Comparison of ENCODE assay signal across 8 mouse cellular contexts in genomic region chr3:97628391-97629001, GRCm38 (mm10). TPM values are rescaled to one million over a fixed set of nuclear protein-coding genes. Genes with fewer than 3 reads are reported as not detected.
A peak's percentile ranks its signal among the peaks of the same experiment; 100 is the strongest.
DNase-seq lines count a peak whose midpoint lies in the region; ATAC-seq lines count a peak whose summit lies in the region.

Fmo5 (plus strand) TSS chr3:97628804.

- peak within 1 kb of the TSS; percentile 40 for H3K9ac ChIP-seq in embryonic facial prominence, embryonic 12.5 days
- peak within 1 kb of the TSS; percentile 72 for H3K9ac ChIP-seq in heart, embryonic 11.5 days (ENCODE audit: low read depth, low read length)
- H3K9ac ChIP-seq in kidney, embryonic 14.5 days (ENCODE audit: low read depth, low read length): peak within 1 kb of the TSS; percentile 47

- peaks cover 5% of the 10 kb centered on the region; the same call in 1 of the 2 replicates for H3K4me1 ChIP-seq in embryonic facial prominence, embryonic 12.5 days
- H3K4me1 ChIP-seq in heart, embryonic 11.5 days (ENCODE audit: control insufficient read depth, insufficient read depth, low read length): no peaks in the 10 kb centered on the region
- H3K4me1 ChIP-seq in kidney, embryonic 14.5 days (ENCODE audit: control insufficient read depth, insufficient read depth, low read length): no peaks in the 10 kb centered on the region

- H3K9me3 ChIP-seq in embryonic facial prominence, embryonic 12.5 days: no peaks in the 10 kb centered on the region
- H3K9me3 ChIP-seq in heart, embryonic 11.5 days (replicated peaks; ENCODE audit: control insufficient read depth, low read length): no peaks in the 10 kb centered on the region
- no peaks in the 10 kb centered on the region for H3K9me3 ChIP-seq in kidney, embryonic 14.5 days (ENCODE audit: control insufficient read depth, low read length)

- H3K36me3 ChIP-seq in embryonic facial prominence, embryonic 12.5 days: no peaks in the 10 kb centered on the region
- H3K36me3 ChIP-seq in heart, embryonic 11.5 days (ENCODE audit: control insufficient read depth, insufficient read depth, low read length): no peaks in the 10 kb centered on the region
- H3K36me3 ChIP-seq in kidney, embryonic 14.5 days (ENCODE audit: control insufficient read depth, insufficient read depth, low read length): no peaks in the 10 kb centered on the region

- H3K4me2 ChIP-seq in embryonic facial prominence, embryonic 12.5 days (replicated peaks): peak within 1 kb of the TSS; percentile 60
- peak within 1 kb of the TSS; percentile 66 for H3K4me2 ChIP-seq in heart, embryonic 11.5 days
- peak within 1 kb of the TSS; percentile 57 for H3K4me2 ChIP-seq in kidney, embryonic 14.5 days (replicated peaks; ENCODE audit: low read depth, low read length)

- DNase-seq in ZHBTc4 (ENCODE audit: low read depth, low spot score): peak; percentile 69
- DNase-seq in lung, postnatal 14 days: peak; percentile 78
- peak; percentile 53 for DNase-seq in ovary, postnatal 14 days (ENCODE audit: low spot score)
- peak; percentile 82 for DNase-seq in urinary bladder, postnatal 14 days (ENCODE audit: low spot score)
- DNase-seq in frontal cortex, postnatal 10 days (ENCODE audit: low spot score in 2 of 2): no peak

- peak within 1 kb of the TSS; percentile 39 for H3K4me3 ChIP-seq in embryonic facial prominence, embryonic 12.5 days
- H3K4me3 ChIP-seq in heart, embryonic 11.5 days (ENCODE audit: low read depth, low read length): peak within 1 kb of the TSS; percentile 57
- H3K4me3 ChIP-seq in kidney, embryonic 14.5 days (ENCODE audit: low read length): peak within 1 kb of the TSS; percentile 48

- no peak within 1 kb of the TSS for H3K27ac ChIP-seq in embryonic facial prominence, embryonic 12.5 days
- 0 out of 2 replicates have a peak within 1 kb of the TSS, but pooled peaks have one; percentile 31 for H3K27ac ChIP-seq in heart, embryonic 11.5 days (ENCODE audit: low read depth, low read length)
- no peak within 1 kb of the TSS; the same call in 1 of the 2 replicates for H3K27ac ChIP-seq in kidney, embryonic 14.5 days (ENCODE audit: low read depth, low read length)

- H3K27me3 ChIP-seq in embryonic facial prominence, embryonic 12.5 days: no peaks in the 10 kb centered on the region
- no peaks in the 10 kb centered on the region for H3K27me3 ChIP-seq in heart, embryonic 11.5 days (ENCODE audit: control insufficient read depth, insufficient read depth, low read length)
- H3K27me3 ChIP-seq in kidney, embryonic 14.5 days (ENCODE audit: control insufficient read depth, insufficient read depth, low read length): no peaks in the 10 kb centered on the region

- peak; percentile 80; the same call in 1 of the 2 replicates for ATAC-seq in embryonic facial prominence, embryonic 12.5 days (ENCODE audit: insufficient number of reproducible peaks, insufficient read depth, low FRiP score, low TSS enrichment)
- peak; percentile 94 for ATAC-seq in heart, embryonic 11.5 days (replicated peaks; ENCODE audit: insufficient number of reproducible peaks, low FRiP score, low TSS enrichment)
- ATAC-seq in kidney, embryonic 14.5 days (ENCODE audit: low FRiP score, low TSS enrichment): peak; percentile 96

- WGBS in embryonic facial prominence, embryonic 12.5 days: 3% methylated on average over 18 of the region's 18 CpGs
- whole genome bisulfite sequencing in heart, embryonic 11.5 days (ENCODE audit: insufficient replicate concordance): 2% methylated on average over 18 of the region's 18 CpGs
- 3% methylated on average over 18 of the region's 18 CpGs for WGBS in kidney, embryonic 14.5 days

RNA-seq across cellular contexts. Expression of gene Fmo5, which starts in this region (rescaled TPM):
- 1.3 and 1.5 TPM in 2 replicates for polyA plus RNA-seq in embryonic facial prominence, embryonic 12.5 days (2016; fragmentation: Nextera tagmentation; extraction: Ambion mirVana)
- polyA plus RNA-seq in heart, embryonic 11.5 days (2014; fragmentation: Nextera tagmentation; extraction: Ambion mirVana): 2.8 and 3.1 TPM in 2 replicates
- polyA plus RNA-seq in kidney, embryonic 14.5 days (2014; fragmentation: Nextera tagmentation; extraction: Ambion mirVana): 0.71 and 1.8 TPM in 2 replicates

Comparison
In these comparisons a context has a peak if more than half of its experiments do, and no peak if none do; other contexts are left out.
1. DNase-seq: peak in ZHBTc4 (single experiment), lung, postnatal 14 days (single experiment), ovary, postnatal 14 days (single experiment) and urinary bladder, postnatal 14 days (single experiment); none in frontal cortex, postnatal 10 days (0 of 2).
2. Peak in every context shown above with its lines, with median percentiles within 50 percentile points of each other: ATAC-seq, H3K4me2 ChIP-seq, H3K4me3 ChIP-seq and H3K9ac ChIP-seq.